Mouse (Mus musculus): ENCODE measurements around the gene Nol10. TPM values are rescaled to one million over a fixed set of nuclear protein-coding genes. Genes with fewer than 3 reads are reported as not detected.

The Nol10 gene
- polyA plus RNA-seq, 1 experiment from 2014 or later, result 35.4 TPM

DNA sequence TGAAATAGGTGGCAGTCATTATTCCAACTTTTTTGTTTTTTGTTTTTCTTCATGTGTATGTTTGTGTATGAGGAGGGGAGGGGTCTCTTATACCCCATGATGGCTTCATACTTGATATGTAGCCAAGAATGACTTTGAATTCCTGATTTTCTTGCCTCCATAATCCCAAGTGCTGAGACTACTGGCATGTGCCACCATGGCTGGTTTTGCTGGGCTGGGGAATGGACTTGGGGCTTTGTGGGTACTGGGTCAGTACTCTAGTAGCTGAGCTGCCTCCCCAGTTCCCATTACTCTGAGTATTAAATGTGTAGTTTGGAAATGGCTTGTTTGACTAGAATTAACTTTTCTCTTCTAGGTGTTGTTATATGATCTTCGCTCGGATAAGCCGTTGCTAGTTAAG, 20.9 kb downstream of the Nol10 start:
- H3K9ac ChIP-seq, result no peak overlapping the region
- H3K4me3 ChIP-seq, result no peak overlapping the region
- H3K9me3 ChIP-seq, result no peaks in the 10 kb centered on the region
- H3K27me3 ChIP-seq, result no peaks in the 10 kb centered on the region
- 93% methylated on average over 3 of the region's 3 CpGs for WGBS
- no peak overlapping the region for H3K27ac ChIP-seq
- peaks cover 64% of the 10 kb centered on the region for H3K36me3 ChIP-seq
- H3K4me1 ChIP-seq, result no peaks in the 10 kb centered on the region
- H3K4me2 ChIP-seq (replicated peaks), result no peak overlapping the region
- no peak for ATAC-seq (ENCODE audit: insufficient number of reproducible peaks, insufficient read depth, low FRiP score, low TSS enrichment)

DNA sequence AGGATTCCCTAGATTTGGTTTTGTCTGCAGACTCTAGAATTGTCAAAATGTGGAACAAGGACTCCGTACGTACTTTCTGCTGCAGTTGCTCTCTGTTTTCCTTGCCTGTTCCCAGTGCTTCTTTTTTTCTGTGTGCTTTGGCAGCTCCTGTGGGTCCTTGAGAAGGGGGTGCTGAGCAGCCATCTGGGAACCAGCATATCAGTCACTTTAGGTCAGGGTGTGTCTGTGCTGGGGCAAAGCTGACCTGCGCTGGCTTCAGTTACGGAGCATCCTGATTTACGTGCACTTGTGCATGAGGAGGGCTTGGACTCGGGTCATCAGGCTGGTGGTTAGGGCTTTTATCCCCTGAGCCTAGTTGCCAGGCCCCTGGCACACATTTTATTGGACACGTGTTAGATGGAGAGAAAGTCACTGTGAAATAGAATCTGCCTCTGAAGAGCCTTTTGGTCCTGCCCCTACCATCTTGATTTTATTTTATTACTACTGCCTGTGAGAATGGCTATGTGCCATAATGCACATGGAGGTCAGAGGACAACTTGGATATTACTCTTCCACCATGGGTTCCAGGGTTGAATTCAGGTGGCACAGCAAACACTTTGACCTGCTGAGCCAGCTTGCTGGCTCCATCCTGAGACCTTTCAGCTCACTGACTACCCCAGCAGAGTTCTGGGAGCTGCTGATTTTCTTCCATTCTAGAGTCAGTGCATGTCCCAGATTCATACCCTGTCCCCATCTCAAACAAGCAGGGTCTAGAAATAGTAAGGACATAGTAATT, 21.5 kb downstream of the Nol10 start:
- Histone ChIP-seq H3K4me2 (replicated peaks) (no peak overlapping the region), H3K4me3 (no peak overlapping the region), H3K4me1 (no peaks in the 10 kb centered on the region), H3K9me3 (no peaks in the 10 kb centered on the region), H3K27ac (no peak overlapping the region), H3K27me3 (no peaks in the 10 kb centered on the region), H3K9ac (no peak overlapping the region), H3K36me3 (peaks cover 64% of the 10 kb centered on the region)
- ATAC-seq (ENCODE audit: insufficient number of reproducible peaks, insufficient read depth, low FRiP score, low TSS enrichment), result no peak
- 93% methylated on average over 7 of the region's 7 CpGs for whole genome bisulfite sequencing

DNA sequence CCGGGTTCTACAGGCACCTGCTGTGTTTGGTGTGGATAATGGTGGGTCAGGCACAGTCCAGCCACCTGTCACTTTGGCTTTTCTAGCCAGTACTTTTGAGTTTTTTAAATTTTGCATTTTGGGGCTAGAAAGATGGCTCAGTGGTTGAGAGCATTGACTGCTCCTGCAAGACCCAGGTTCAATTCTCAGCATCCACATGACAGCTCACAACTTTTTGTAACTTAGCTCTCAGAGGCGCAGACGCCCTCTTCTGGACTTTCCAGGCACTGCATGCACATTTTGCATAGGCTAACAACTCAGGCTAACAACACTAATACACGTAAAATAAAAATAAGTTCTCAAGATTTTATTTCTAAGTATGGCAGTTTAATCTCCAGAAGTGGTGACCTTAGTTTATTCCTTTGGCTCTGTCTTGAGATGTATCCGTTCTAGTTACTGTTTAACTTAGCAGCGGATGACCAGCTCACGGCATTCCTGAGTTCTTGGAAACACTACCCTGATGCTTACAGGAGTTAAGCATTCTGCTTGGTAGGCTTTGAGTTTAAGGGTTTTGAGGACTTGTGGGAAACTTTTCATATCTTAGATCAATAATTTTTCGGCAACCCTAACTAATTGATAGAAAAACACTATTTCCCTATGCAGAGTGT, 23.5 kb downstream of the Nol10 start:
- Histone ChIP-seq H3K4me3 (no peak overlapping the region), H3K36me3 (peaks cover 67% of the 10 kb centered on the region), H3K9me3 (no peaks in the 10 kb centered on the region), H3K9ac (no peak overlapping the region), H3K4me2 (replicated peaks) (no peak overlapping the region), H3K27ac (no peak overlapping the region), H3K4me1 (no peaks in the 10 kb centered on the region), H3K27me3 (no peaks in the 10 kb centered on the region)
- 86% methylated on average over 8 of the region's 8 CpGs for WGBS
- no peak for ATAC-seq (ENCODE audit: insufficient number of reproducible peaks, insufficient read depth, low FRiP score, low TSS enrichment)

DNA sequence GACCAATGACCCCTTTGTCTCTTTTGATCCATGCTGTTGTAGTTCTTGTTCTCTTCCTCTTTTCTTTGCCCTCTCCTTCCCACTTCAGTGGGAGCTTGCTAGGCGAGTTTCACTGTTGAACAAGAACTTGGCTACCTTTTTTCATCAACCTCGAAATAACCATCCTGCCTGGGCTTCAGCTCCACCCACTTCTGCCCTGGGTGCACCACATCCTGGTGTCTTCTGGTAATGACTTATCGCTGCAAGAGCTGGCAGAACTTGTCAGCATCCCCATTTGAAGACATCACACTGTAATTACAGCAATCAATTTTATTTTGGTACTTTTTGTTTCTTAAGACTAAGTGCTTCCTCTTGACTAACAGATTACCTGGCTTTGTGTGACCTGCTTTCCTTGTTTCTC, 24.4 kb downstream of the Nol10 start:
- 81% methylated on average over 3 of the region's 3 CpGs for WGBS
- H3K36me3 ChIP-seq, result peaks cover 72% of the 10 kb centered on the region
- H3K9ac ChIP-seq, result no peak overlapping the region
- H3K9me3 ChIP-seq, result no peaks in the 10 kb centered on the region
- no peak for ATAC-seq (ENCODE audit: insufficient number of reproducible peaks, insufficient read depth, low FRiP score, low TSS enrichment)
- no peak overlapping the region for H3K4me2 ChIP-seq (replicated peaks)
- H3K27me3 ChIP-seq, result no peaks in the 10 kb centered on the region
- no peak overlapping the region for H3K4me3 ChIP-seq
- no peak overlapping the region for H3K27ac ChIP-seq
- no peaks in the 10 kb centered on the region for H3K4me1 ChIP-seq

DNA sequence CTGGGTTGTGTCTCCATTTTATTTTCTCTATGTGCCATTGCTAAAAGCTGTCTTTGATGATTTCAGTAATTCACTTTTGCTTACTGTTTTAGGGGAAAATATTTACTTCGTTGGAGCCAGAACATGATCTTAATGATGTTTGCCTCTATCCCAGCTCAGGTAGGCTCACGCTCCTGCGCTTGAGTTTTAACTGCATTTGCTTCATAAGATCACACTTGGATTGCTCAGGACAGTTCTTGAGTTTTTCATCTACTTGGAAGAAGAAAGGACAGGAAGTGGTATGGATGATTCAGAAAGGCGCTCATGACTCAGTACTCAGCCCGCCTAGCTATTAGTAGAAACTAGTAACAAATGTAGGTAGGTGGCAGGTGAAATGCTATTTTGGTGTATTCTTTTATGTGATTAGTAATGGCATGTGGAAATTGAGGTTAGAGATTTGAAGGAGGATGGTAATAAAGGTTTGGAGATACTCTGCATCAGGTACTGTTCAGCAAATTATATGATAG, 25.3 kb downstream of the Nol10 start:
- Histone ChIP-seq H3K9ac (no peak overlapping the region), H3K27me3 (no peaks in the 10 kb centered on the region), H3K27ac (no peak overlapping the region), H3K4me3 (no peak overlapping the region), H3K9me3 (no peaks in the 10 kb centered on the region), H3K4me1 (no peaks in the 10 kb centered on the region), H3K36me3 (peaks cover 74% of the 10 kb centered on the region), H3K4me2 (replicated peaks) (no peak overlapping the region)
- no peak for ATAC-seq (ENCODE audit: insufficient number of reproducible peaks, insufficient read depth, low FRiP score, low TSS enrichment)
- whole genome bisulfite sequencing, result 97% methylated on average over 5 of the region's 5 CpGs

DNA sequence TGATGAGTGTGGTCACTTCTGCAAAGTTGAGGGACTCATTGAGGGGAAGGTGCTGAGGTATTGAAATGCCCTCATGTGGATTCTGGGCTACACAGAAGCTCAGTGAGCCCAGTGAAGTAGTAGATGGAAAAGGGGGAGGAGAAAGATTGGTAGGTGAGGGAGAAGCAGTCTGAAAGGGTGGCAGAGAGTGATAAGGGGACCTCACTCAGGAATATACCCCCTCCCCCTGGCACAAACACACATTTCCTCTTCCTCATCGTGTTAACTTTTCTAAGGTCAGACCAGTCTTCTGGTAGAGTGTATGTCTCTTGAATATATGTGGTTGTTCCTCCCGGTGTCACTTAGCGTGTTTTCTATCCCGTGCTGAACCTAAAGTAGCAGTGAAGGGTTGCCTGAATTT, 27.0 kb downstream of the Nol10 start:
- Histone ChIP-seq H3K36me3 (peaks cover 76% of the 10 kb centered on the region), H3K4me1 (no peaks in the 10 kb centered on the region), H3K9ac (no peak overlapping the region), H3K4me3 (no peak overlapping the region), H3K27ac (no peak overlapping the region), H3K27me3 (no peaks in the 10 kb centered on the region), H3K4me2 (replicated peaks) (no peak overlapping the region), H3K9me3 (no peaks in the 10 kb centered on the region)
- 93% methylated on average over 4 of the region's 4 CpGs for WGBS
- ATAC-seq (ENCODE audit: insufficient number of reproducible peaks, insufficient read depth, low FRiP score, low TSS enrichment), result no peak

DNA sequence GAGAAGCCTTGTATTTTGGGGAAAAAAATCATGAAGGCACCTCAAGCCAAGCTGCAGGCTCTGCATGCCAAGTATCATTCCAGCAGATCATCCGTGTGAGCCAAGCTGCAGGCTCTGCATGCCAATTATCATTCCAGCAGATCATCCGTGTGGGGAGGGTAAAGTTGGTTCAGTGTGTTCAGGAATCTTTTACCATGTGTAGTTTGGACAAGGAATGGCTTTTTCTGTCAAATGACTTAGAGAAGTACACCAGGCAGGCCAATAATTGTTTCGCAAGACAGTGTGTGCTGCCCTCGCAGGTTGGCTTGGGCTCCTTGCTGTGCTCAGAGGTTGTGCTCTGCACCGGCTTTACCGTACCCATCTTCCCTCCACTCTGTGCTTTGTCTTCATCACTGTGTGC, 28.3 kb downstream of the Nol10 start:
- ATAC-seq (ENCODE audit: insufficient number of reproducible peaks, insufficient read depth, low FRiP score, low TSS enrichment), result no peak
- Histone ChIP-seq H3K27ac (no peak overlapping the region), H3K9me3 (no peaks in the 10 kb centered on the region), H3K36me3 (peaks cover 77% of the 10 kb centered on the region), H3K9ac (no peak overlapping the region), H3K4me1 (no peaks in the 10 kb centered on the region), H3K27me3 (no peaks in the 10 kb centered on the region), H3K4me2 (replicated peaks) (no peak overlapping the region), H3K4me3 (no peak overlapping the region)
- 92% methylated on average over 6 of the region's 6 CpGs for WGBS

DNA sequence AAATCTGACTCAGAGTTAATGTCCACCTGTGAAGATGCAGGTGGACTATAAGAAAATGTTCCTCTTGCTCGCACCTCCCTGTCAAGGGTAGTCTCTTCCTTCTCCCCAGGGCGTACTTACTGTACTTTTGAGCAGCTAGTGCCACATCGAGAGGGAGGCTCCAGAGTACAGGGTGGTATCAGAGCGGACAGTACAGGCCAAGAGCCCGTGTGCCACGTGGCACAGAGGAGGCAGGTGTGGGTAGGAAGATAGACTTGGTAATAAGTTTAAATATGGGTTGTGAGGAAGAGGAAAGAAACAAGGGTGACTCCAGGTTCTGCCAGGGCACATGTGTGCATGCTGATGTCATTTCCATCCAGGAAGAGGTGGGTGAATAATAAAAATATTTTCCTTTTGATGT, 32.7 kb downstream of the Nol10 start:
- H3K27me3 ChIP-seq, result no peaks in the 10 kb centered on the region
- no peak for ATAC-seq (ENCODE audit: insufficient number of reproducible peaks, insufficient read depth, low FRiP score, low TSS enrichment)
- H3K4me2 ChIP-seq (replicated peaks), result no peak overlapping the region
- 94% methylated on average over 6 of the region's 6 CpGs for WGBS
- no peak overlapping the region for H3K4me3 ChIP-seq
- no peaks in the 10 kb centered on the region for H3K9me3 ChIP-seq
- H3K9ac ChIP-seq, result no peak overlapping the region
- H3K36me3 ChIP-seq, result peaks cover 62% of the 10 kb centered on the region
- H3K27ac ChIP-seq, result no peak overlapping the region
- H3K4me1 ChIP-seq, result no peaks in the 10 kb centered on the region

DNA sequence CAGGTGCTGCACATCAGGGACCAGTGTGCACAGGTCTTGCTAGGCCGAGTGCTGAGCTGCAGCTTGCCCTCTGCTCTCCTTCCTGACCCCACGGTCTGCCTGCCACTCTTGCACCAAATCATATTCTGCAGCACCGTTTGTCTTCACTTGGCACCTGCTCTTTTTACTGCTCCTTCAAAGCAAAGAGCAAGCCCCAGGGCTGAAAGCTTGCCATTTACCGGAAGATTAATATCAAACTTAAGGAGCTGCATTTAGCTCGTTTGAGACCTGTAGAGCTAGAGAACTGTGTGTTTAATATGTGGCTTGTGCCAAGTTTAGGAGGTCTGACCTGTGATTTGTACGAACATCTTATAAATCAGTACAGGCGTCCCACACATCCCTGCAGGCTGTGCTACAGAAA, 34.5 kb downstream of the Nol10 start:
- Histone ChIP-seq H3K27me3 (no peaks in the 10 kb centered on the region), H3K4me2 (replicated peaks) (no peak overlapping the region), H3K4me3 (no peak overlapping the region), H3K4me1 (no peaks in the 10 kb centered on the region), H3K36me3 (peaks cover 47% of the 10 kb centered on the region), H3K27ac (no peak overlapping the region), H3K9me3 (no peaks in the 10 kb centered on the region), H3K9ac (no peak overlapping the region)
- ATAC-seq (ENCODE audit: insufficient number of reproducible peaks, insufficient read depth, low FRiP score, low TSS enrichment), result no peak
- WGBS, result 79% methylated on average over 7 of the region's 7 CpGs

DNA sequence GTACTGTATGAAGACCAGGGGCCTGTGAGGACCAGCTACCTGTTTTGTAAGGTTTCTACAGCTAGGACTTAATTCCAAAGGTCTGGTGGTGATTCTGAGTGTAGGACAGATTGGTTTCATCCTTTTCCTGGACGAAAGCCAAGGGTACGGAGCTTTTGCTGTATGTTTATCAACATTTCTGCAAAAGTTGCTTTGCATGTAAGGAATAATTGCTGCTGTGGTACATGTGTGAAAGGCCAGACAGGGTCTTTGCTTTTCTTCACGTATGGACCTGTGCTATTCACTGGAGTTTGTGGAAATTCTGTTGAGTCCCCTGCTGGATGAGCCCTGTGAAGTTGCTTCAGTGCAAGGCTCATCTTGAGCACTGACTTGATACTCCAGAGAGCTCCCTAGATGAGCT, 38.6 kb downstream of the Nol10 start:
- H3K27me3 ChIP-seq, result no peaks in the 10 kb centered on the region
- H3K4me1 ChIP-seq, result no peaks in the 10 kb centered on the region
- ATAC-seq (ENCODE audit: insufficient number of reproducible peaks, insufficient read depth, low FRiP score, low TSS enrichment), result no peak
- no peak overlapping the region for H3K9ac ChIP-seq
- H3K27ac ChIP-seq, result no peak overlapping the region
- no peak overlapping the region for H3K4me2 ChIP-seq (replicated peaks)
- peaks cover 15% of the 10 kb centered on the region; the same call in 1 of the 2 replicates for H3K36me3 ChIP-seq
- no peaks in the 10 kb centered on the region for H3K9me3 ChIP-seq
- no peak overlapping the region for H3K4me3 ChIP-seq
- 81% methylated on average over 3 of the region's 3 CpGs for WGBS

DNA sequence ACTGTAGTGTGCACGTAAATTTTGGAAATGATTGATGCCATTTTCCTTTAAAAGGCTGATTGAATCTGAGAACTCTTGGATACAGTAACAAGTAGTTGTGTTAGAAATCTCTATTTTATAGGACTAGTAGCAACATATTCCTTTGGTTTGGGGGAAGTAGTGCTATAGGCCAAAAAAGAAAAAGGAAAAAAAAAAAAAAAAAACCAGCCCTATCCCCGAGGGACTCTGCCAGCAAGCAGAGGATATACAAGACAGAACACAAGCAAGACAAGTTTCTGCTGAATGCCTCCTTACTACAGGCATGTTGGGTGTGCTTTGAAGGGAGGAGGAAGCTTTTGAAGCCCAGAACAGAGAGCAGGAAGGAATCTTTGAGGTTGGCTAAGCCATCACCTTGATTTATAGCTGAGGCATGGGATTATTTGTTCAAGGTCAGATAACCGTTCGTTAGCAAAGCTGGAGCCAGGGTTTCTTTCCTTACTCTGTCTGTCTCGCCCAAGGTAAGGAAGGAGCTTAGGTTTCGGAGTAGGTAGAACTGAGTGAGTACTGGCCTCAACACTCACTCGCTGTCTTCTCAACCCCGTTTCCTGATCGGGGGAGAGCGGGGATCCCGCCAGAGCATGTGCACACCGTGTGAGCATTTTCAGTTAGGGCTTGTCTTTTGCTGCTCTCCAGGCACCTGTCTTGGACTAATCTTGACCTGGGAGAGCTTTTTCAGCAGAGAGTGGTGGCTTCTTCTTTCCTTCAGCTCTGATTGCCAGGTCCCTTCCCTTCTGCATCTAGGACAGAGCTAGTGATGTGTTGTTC, 39.3 kb downstream of the Nol10 start:
- Histone ChIP-seq H3K9ac (no peak overlapping the region), H3K4me3 (no peak overlapping the region), H3K36me3 (peaks cover 10% of the 10 kb centered on the region; the same call in 1 of the 2 replicates), H3K9me3 (no peaks in the 10 kb centered on the region), H3K4me2 (replicated peaks) (no peak overlapping the region), H3K27me3 (no peaks in the 10 kb centered on the region), H3K27ac (no peak overlapping the region), H3K4me1 (no peaks in the 10 kb centered on the region)
- WGBS, result 84% methylated on average over 12 of the region's 12 CpGs
- no peak for ATAC-seq (ENCODE audit: insufficient number of reproducible peaks, insufficient read depth, low FRiP score, low TSS enrichment)

DNA sequence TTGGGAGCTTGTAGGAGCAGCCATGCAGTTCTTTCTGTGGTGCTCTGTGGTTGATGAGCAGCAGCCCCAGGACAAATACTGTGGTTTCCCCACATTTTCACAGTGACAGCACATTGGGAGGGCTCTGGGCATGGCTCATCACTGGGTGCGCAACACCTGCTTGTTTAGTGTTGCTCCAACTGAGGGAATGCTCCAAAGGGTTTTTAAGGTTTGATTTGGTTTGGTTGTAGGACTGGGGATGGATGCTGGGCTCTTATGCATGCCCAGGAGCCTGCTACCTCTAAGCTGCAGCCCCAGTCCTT, 39.8 kb downstream of the Nol10 start:
- no peaks in the 10 kb centered on the region for H3K4me1 ChIP-seq
- no peak overlapping the region for H3K4me3 ChIP-seq
- H3K9me3 ChIP-seq, result no peaks in the 10 kb centered on the region
- 81% methylated on average over 1 of the region's 1 CpGs for WGBS
- H3K9ac ChIP-seq, result no peak overlapping the region
- no peak overlapping the region for H3K4me2 ChIP-seq (replicated peaks)
- H3K36me3 ChIP-seq, result 0 out of 2 replicates have a peak, but pooled peaks cover 5% of the 10 kb centered on the region
- no peak for ATAC-seq (ENCODE audit: insufficient number of reproducible peaks, insufficient read depth, low FRiP score, low TSS enrichment)
- H3K27ac ChIP-seq, result no peak overlapping the region
- no peaks in the 10 kb centered on the region for H3K27me3 ChIP-seq

Measured in embryonic facial prominence, embryonic 12.5 days (tissue).